Mouse (Mus musculus): ENCODE results near the gene Zfp691. TPM values are rescaled to one million over a fixed set of nuclear protein-coding genes. Genes with fewer than 3 reads are reported as not detected.
A peak's percentile ranks its signal among the peaks of the same experiment; 100 is the strongest.

Zfp691 gene
- total and polyA plus RNA-seq, 3 experiments, result 6.7 to 9.9 TPM; not detected in 1

GRCm38 (mm10) chr4:119162990-119163389, 11.0 kb downstream of the Zfp691 start:
- peak; percentile 54 for DNase-seq (ENCODE audit: low read depth, low spot score)
- peaks cover 3 to 13% of the 10 kb centered on the region in 2 experiments; a peak in 3 of 4 replicates for H3K4me1 ChIP-seq (ENCODE audit: control insufficient read depth in 1 of 2, insufficient read depth in 2 of 2, low read length in 2 of 2)
- no peak overlapping the region for H3K9ac ChIP-seq (ENCODE audit: control insufficient read depth, low read depth, low read length, poor library complexity, severe bottlenecking)
- H3K4me3 ChIP-seq (ENCODE audit: control insufficient read depth in 1 of 2, insufficient read depth in 1 of 2, low read depth in 2 of 2, low read length in 2 of 2), result no peak overlapping the region
- no peaks in the 10 kb centered on the region for H3K9me3 ChIP-seq (replicated peaks; ENCODE audit: insufficient read depth, low read length)
- H3K36me3 ChIP-seq (ENCODE audit: control insufficient read depth in 1 of 2, insufficient read depth in 2 of 2, low read length in 2 of 2), result peaks cover 0 to 15% of the 10 kb centered on the region in 2 experiments; a peak in 2 of 4 replicates
- no peak overlapping the region for H3K27ac ChIP-seq (ENCODE audit: control insufficient read depth, low read depth, low read length)
- no peaks in the 10 kb centered on the region for H3K79me2 ChIP-seq (ENCODE audit: control insufficient read depth, insufficient read depth, low read length, poor library complexity)
- TF ChIP-seq ZMIZ1 (IDR thresholded peaks at IDR 0.05; ENCODE audit: low read depth, low read length) (no peak), CTCF (IDR thresholded peaks at IDR 0.05 in 2 of 3, conservative IDR thresholded peaks at IDR 0.05 in 1 of 3; ENCODE audit: control insufficient read depth in 1 of 3, insufficient read depth in 1 of 3, low read depth in 2 of 3, low read length in 3 of 3, poor library complexity in 1 of 3, severe bottlenecking in 1 of 3) (peak in 2 of 3 experiments; percentile 42 to 55; a peak in 4 of 6 replicates), RAD21 (IDR thresholded peaks at IDR 0.05; ENCODE audit: low read depth, low read length) (peak; percentile 27), MXI1 (IDR thresholded peaks at IDR 0.05; ENCODE audit: low read depth, low read length) (no peak), SMC3 (IDR thresholded peaks at IDR 0.05; ENCODE audit: low read depth, low read length) (peak; percentile 42), JUND (IDR thresholded peaks at IDR 0.05; ENCODE audit: low read depth, low read length) (peak; percentile 88)
- H3K27me3 ChIP-seq (ENCODE audit: control insufficient read depth in 1 of 2, insufficient read depth in 2 of 2, low read length in 2 of 2), result no peaks in the 10 kb centered on the region

GRCm38 (mm10) chr4:119161358-119161757, 12.6 kb downstream of the Zfp691 start:
- Histone ChIP-seq H3K79me2 (ENCODE audit: control insufficient read depth, insufficient read depth, low read length, poor library complexity) (no peaks in the 10 kb centered on the region), H3K27ac (ENCODE audit: control insufficient read depth, low read depth, low read length) (no peak overlapping the region), H3K9ac (ENCODE audit: control insufficient read depth, low read depth, low read length, poor library complexity, severe bottlenecking) (no peak overlapping the region), H3K4me3 (ENCODE audit: control insufficient read depth in 1 of 2, insufficient read depth in 1 of 2, low read depth in 2 of 2, low read length in 2 of 2) (no peak overlapping the region), H3K4me1 (ENCODE audit: control insufficient read depth in 1 of 2, insufficient read depth in 2 of 2, low read length in 2 of 2) (peaks cover 3% of the 10 kb centered on the region in 2 experiments; a peak in 3 of 4 replicates), H3K9me3 (replicated peaks; ENCODE audit: insufficient read depth, low read length) (no peaks in the 10 kb centered on the region), H3K36me3 (ENCODE audit: control insufficient read depth in 1 of 2, insufficient read depth in 2 of 2, low read length in 2 of 2) (peaks cover 0 to 4% of the 10 kb centered on the region in 2 experiments; a peak in 2 of 4 replicates), H3K27me3 (ENCODE audit: control insufficient read depth in 1 of 2, insufficient read depth in 2 of 2, low read length in 2 of 2) (no peaks in the 10 kb centered on the region)
- TF ChIP-seq TCF12 (IDR thresholded peaks at IDR 0.05; ENCODE audit: low read depth, low read length), result no peak
- TF ChIP-seq KAT2A (conservative IDR thresholded peaks at IDR 0.05; ENCODE audit: low read depth, low read length), result no peak
- no peak for TF ChIP-seq MAX (IDR thresholded peaks at IDR 0.05; ENCODE audit: low read length)
- no peak for TF ChIP-seq RAD21 (IDR thresholded peaks at IDR 0.05; ENCODE audit: low read depth, low read length)
- TF ChIP-seq NELFE (IDR thresholded peaks at IDR 0.05; ENCODE audit: low read depth, low read length), result no peak
- TF ChIP-seq GABPA (IDR thresholded peaks at IDR 0.05; ENCODE audit: low read depth, low read length), result no peak
- TF ChIP-seq MEF2A (IDR thresholded peaks at IDR 0.05; ENCODE audit: extremely low read depth, insufficient replicate concordance, low read depth, low read length, poor library complexity, severe bottlenecking), result no peak
- no peak for TF ChIP-seq NRF1 (IDR thresholded peaks at IDR 0.05; ENCODE audit: insufficient read depth, low read depth, low read length, poor library complexity, severe bottlenecking)
- no peak for TF ChIP-seq ELF1 (IDR thresholded peaks at IDR 0.05; ENCODE audit: low read depth, low read length)
- no peak for TF ChIP-seq MAZ (IDR thresholded peaks at IDR 0.05; ENCODE audit: low read depth, low read length)
- TF ChIP-seq GATA1 (IDR thresholded peaks at IDR 0.05; ENCODE audit: low read depth, low read length), result no peak
- TF ChIP-seq CTCF (IDR thresholded peaks at IDR 0.05 in 2 of 3, conservative IDR thresholded peaks at IDR 0.05 in 1 of 3; ENCODE audit: control insufficient read depth in 1 of 3, insufficient read depth in 1 of 3, low read depth in 2 of 3, low read length in 3 of 3, poor library complexity in 1 of 3, severe bottlenecking in 1 of 3), result no peak
- no peak for TF ChIP-seq SIN3A (IDR thresholded peaks at IDR 0.05; ENCODE audit: low read length)
- TF ChIP-seq ZNF384 (IDR thresholded peaks at IDR 0.05; ENCODE audit: low read depth, low read length), result no peak
- no peak for TF ChIP-seq RCOR1 (IDR thresholded peaks at IDR 0.05; ENCODE audit: low read depth, low read length)
- DNase-seq (ENCODE audit: low read depth, low spot score), result no peak
